Mouse (Mus musculus): ENCODE results near the gene Gm340.

Gene Gm340

DNA sequence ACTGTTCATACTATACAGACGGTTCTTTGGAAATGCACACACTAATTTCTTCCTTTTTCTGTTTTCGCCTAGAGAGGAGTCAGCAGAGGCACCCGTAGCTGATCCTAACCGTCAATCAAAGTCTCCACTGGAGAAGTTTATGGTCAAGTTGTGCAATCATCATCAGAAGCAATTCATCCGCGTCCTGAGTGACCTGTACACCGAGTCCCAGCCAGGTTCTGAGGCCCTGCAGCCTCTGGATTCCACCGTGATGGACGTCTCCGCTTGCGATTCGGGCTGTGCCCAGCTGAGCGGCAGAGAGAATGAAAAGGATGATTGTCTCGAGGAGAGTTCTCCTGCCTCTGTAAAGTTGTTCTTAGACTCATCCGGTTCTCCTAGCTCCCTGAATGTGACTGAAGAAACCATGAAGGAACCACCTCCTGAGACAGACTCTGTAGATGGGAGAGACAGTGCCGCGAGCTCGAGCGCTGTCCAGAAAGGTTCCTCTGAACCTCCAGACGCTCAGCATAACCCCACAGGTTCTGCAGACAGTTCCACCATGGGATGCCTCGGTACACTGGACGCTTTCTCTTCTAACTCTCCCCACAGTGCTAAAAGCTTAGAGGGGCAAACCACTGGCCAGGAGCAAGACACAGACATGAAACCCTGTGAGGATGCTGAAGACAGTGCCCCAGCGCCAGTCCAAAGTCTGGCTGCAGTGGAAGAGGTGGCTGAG lies at the start of gene Gm340:
TSS of gene Gm340 (plus strand) at position 665 of the 715 bp plus-strand sequence.
- no peak for DNase-seq (ENCODE audit: low spot score)

GRCm38 (mm10) chr19:41534021-41534420 lies 48.1 kb upstream of the Gm340 start:
- DNase-seq (ENCODE audit: low spot score): no peak

DNA sequence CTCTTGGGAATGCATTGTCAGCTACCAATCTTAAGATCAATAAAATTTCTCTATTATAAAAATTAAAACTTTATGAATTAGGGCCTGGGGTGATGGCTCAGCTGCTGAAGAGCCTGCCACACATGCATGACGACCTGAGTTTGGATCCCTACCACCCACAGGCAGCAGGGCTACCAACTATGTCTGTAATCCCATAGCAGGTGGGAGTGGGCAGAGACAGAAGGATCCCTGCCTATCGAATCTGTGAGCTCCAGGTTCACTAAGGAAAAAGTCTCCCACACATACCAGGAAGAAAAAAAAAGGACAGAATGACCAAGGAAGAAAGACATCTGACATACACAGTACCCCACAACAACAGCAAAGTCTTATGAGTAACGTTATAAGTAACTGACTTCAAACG lies 25.2 kb upstream of the Gm340 start:
- DNase-seq (ENCODE audit: low spot score): no peak

GRCm38 (mm10) chr19:41557491-41557890 lies 24.7 kb upstream of the Gm340 start:
- DNase-seq (ENCODE audit: low spot score): no peak

DNA sequence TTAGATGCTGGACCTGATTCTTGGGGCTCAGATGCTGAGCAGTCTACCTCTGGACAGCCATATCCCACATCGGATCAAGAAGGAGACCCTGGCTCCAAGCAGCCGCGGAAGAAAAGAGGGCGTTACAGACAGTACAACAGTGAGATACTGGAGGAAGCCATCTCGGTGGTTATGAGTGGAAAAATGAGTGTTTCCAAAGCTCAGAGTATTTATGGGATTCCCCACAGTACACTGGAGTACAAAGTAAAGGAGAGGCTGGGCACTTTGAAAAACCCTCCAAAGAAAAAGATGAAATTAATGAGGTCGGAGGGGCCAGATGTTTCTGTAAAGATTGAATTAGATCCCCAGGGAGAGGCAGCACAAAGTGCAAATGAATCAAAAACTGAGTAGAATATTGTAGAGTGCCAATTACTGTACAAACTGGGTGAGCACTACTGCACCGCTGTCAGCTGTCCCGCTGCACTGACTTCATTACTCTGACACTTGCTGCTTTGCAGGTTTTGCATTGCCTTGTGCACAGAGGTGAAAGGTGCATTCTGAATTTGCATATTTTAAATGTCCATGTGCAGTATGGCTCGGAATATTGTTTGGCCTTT lies 23.2 kb upstream of the Gm340 start:
- DNase-seq (ENCODE audit: low spot score): no peak

- no peak for DNase-seq (ENCODE audit: low spot score)
These were observed 21.3 kb upstream of the Gm340 start for GRCm38 (mm10) chr19:41560856-41561255.

DNA sequence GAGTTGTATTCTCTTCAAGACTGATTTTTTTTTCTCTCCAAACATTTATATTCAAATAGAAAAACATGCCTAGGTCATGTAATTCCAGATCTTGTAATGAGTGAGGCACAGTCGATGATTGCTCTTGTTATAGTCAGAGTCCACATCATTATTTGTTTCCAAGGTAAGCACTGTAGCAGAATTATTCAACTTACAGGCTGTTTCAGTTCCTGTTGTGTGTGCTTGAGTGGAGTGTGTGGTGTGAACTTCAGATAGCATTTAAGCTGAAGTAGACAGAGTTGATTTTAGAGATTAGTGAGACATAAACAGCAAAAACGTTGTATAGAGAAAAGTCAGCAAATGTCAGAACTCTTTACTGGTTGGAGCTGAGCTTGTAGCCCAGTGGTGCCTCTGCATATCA lies 13.4 kb upstream of the Gm340 start:
- no peak for DNase-seq (ENCODE audit: low spot score)

GRCm38 (mm10) chr19:41573700-41574099 lies 8.5 kb upstream of the Gm340 start:
- no peak for DNase-seq (ENCODE audit: low spot score)

- no peak for DNase-seq (ENCODE audit: low spot score)
These were observed 4.6 kb upstream of the Gm340 start for GRCm38 (mm10) chr19:41577576-41577975.

- DNase-seq (ENCODE audit: low spot score): no peak
These were observed 2.8 kb upstream of the Gm340 start for GRCm38 (mm10) chr19:41579311-41579920.

- no peak for DNase-seq (ENCODE audit: low spot score)
These were observed 846 bp downstream of the Gm340 start for GRCm38 (mm10) chr19:41582918-41583514.

DNA sequence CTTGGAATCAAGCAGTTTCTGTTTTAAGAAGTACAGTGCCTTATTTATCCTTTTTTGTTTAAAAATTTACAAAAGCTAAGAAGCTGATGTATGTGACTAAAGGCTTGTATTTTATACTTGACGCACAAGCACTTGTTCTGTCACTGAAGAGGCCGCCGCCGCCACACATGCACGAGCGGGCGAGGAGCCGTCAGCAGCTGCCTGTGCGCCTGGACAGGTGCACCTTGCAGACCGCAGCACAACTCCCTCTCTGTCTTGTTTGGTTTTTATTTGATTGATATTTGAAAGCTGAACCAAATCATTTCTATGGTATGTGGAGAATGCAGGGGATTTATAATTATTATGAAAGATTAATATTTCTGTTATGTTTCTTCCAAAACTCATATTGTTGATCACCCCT lies 4.6 kb downstream of the Gm340 start:
- DNase-seq (ENCODE audit: low spot score): no peak

GRCm38 (mm10) chr19:41587431-41588222 lies 5.5 kb downstream of the Gm340 start:
- no peak for DNase-seq (ENCODE audit: low spot score)

GRCm38 (mm10) chr19:41589026-41589425 lies 6.9 kb downstream of the Gm340 start:
- no peak for DNase-seq (ENCODE audit: low spot score)

DNA sequence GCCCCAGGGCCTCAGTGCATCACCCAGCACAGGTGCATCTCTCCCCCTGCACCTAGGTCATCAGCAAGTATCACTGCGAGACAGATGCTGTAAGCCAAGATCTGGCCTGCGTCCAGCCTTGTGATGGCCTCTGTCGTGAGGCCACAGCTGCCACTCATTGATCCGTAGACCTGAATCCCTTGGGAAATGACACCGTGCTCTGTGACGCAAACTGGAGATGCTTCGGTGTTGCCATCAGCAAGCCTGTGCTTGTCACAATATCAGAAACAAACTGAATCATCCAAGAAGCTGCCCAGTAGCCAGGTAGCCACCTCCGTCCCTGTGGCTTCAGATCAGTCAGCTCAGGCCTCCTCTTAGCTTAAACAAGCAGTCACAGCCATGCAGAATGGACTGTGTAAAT lies 7.5 kb downstream of the Gm340 start:
- no peak for DNase-seq (ENCODE audit: low spot score)

DNA sequence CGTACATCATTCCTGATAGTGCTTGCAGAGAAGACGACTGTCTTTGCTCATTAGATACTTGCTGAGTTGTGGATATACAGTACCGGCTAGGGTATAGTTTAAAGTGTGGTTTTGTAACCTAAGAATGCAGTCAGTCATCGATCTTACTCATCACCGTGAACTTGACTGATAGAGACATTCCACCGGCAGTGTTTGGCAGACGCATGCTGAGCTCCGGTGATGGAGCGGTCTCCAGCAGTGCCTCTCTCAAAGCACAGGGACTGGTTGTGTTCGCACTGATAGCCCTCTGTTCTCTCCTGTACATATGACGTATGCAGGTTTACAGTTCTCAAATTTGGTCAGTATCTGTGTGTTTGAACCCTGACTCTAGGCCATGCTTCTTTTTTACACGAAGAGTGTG lies 9.6 kb downstream of the Gm340 start:
- DNase-seq (ENCODE audit: low spot score): no peak

DNA sequence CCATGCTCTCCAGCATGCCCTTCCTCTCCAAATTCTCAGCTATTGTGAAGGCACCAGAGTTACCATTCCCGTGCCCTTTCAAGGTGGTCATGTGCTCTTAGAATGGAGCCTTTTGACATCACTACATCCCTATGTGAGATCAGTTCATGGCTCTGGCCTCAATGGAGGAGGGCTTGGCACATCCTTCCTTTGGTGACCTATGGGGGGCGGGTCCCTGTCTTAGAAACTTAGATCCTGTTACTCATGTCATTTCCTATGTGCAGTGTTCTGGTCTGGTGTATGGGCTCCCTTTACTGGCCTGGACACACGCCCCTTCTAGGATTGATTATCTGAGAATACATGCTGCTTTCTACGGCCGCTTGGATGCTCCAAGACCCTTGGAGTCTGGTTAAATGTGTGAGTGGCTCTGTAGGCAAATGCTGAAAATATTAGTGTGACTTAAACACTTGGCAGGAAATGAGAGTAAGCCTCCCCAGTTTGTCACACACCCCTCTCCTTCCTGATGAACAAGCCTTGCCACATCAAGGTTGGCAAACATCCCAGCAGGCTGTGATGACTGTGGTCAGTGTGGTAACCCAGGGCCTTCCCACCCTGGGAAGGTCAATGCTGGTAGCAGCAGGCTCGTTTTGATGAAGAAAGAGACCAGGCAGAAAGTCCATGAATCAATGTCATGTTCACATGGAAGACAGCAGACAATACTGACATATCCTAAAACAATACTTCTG lies 15.2 kb downstream of the Gm340 start:
- DNase-seq (ENCODE audit: low spot score): no peak

GRCm38 (mm10) chr19:41600647-41601046 lies 18.5 kb downstream of the Gm340 start:
- no peak for DNase-seq (ENCODE audit: low spot score)

DNA sequence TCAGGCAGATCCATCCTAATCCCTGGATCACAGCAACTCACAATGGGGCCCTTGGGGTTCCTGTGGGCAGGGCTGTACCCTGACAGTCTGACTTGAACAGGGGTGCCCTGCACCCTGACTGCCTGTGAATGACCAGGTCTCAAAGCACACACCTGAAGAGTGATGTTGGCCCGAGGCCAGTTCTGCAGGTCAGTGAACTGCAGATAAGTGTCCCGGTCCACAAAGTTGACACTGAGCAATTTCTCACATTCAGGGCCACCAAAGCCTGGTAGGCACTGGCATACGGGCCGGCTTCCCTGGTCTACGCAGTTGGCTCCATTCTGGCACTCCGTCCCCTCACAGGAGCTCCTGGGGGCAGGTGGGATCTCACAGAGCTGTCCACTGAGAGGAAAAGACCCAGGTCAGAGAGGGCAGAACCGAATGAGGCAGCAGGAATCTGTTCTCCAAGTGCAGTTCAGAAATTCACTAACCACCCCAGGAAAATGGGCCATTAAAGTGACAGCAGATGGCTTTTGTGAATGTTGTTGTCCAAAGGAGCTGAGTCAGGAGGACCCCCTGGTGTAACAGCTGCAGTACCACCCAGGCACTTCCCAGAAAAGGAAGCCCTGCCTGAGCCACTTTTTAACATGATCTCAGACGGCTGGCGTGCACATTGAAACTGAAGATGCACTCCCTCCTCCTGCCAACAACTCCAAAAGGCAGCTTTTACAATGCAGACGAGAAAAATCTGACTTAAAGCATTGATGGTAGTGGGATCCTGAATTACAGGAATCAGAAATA lies 24.2 kb downstream of the Gm340 start:
- DNase-seq (ENCODE audit: low spot score): no peak

GRCm38 (mm10) chr19:41611683-41612082 lies 29.5 kb downstream of the Gm340 start:
- DNase-seq (ENCODE audit: low spot score): no peak
